Mouse (Mus musculus) cerebellum, postnatal 36 days (tissue): ENCODE measurements around the gene Birc2.

ENCODE experiments used
- DNase-seq, 2 experiments: peaks; one replicate each; pipeline ENCODE4 v3.0.0; 2021 to 2022; ENCODE audit warnings: mixed read lengths in 2 of 2

The Birc2 gene

DNA sequence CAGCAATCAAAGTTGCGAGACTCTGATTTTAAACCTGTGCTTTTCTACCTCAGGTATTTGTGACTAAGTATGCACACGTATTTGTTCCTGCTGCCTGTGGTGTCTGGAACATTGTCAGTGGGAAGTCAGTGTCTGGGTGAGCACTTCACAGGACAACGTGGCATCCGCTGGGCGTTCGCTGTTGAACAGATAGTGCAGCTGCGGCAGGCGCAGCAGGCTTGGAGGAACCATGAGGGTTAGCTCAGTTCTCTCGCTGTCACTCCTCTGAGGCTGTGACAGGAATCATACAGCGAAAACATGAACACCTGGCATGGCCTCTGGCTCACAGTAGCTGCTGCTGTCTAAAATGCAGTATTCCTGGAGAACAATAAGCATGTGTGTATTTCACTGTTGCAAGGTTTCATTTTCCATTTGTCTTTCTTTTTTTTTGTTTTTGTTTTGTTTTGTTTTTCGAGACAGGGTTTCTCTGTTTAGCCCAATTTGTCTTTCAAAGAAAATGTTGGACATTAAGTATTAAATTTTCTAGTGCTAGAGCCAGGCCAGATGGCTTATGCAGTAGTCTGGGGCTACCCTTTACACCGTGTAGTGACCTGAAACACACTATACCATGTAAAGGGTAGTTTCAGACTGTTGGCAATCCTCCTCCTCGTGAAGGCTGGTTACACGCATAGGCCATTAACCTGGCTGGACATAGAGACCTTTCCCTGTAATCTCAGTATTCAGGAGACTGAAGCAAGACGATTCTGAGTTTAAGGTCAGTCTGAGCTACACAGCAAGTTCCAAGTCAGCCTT is 52.8 kb downstream of the Birc2 start:
- no peak for DNase-seq

DNA sequence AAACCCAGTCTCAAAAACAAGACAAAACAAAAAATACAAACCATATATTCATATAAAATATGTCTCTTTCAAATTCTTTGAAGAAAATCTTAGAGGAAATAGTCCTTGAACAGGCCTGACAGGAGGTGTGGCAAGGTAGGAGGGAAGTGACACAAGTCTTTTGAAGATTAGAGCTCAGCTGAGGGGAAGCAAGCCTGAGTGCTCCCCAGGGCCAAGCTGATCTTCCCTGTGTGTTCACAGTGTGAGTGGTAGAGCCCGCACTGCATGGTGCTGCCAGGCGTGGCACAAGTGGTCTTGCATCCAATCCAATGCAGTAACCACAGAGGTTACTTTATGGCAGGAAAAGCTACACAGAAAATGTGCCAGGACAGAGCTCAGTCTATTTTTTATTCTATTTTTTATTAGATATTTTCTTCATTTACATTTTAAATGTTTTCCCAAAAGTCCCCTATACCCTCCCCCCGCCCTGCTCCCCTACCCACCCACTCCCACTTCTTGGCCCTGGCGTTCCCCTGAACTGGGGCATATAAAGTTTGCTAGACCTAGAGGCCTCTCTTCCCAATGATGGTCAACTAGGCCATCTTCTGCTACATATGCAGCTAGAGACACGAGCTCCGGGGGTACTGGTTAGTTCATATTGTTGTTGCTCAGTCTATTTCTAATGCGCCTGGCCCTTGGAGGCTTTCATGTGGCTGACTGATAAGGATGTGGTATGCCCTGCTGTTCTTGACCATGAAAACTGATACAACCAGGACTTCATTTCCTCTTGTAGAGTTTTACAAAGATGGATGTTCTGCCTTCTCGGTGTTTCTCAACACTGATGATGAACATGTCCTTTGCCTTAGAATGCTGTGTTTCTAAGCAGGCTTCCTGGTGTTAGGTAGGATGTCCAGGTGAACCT is 56.4 kb downstream of the Birc2 start:
- no peak for DNase-seq

DNA sequence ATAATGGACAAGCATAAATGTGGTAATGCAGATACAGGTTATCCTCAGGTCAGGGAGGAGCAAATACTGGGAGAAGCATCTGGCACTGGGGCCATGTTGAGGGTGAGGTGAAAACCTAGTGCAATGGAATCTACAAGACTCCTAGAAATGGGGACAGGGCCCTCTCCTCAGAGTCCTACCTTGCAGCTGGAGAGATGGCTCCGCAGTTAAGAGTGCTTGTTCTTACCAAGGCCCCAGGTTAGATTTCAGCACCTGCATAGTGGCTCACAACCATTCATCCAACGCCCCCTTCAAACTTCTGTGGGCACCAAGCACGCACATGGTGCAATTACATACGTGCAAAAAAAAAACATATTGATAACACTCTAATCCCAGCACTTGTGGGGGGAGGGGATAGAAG is 57.1 kb downstream of the Birc2 start:
- DNase-seq, result no peak

DNA sequence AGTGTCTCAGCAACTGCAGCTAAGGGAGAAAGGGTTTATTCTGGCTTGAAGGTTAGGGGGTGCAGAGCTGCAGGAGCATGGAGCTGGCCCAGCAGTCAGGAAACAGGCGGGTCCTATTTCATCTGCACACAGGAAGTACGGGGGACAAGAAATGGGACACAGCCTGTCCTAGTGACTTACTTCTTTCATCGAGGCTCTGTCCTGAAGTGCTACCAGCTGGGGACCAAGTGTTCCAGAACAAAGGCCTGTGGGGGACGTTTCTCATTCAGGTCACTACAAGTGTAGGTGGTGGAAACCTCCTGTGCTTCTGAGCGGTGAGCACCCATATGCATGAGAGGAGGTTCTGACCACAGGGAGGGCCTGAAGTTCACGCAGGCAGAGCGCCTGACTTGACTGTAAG is 58.1 kb downstream of the Birc2 start:
- DNase-seq, result no peak

DNA sequence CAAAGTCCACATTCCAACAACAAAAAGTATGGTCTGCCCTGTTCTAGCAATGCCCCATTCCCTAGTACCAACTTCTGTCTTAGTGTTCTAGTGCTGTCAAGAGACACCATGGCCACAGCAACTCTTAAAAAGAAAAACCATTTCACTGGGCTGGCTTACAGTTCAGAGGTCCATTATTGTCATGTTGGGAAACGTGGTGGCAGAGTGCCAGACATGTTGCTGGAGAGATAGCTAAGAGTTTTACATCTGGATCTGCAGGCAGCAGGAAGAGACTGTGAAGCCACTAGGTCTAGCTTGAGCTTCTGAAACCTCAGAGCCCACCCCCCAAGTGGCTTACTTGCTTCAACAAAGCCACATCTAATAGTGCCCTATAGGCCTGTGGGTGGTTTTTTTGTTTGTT is 59.2 kb downstream of the Birc2 start:
- DNase-seq, result no peak

DNA sequence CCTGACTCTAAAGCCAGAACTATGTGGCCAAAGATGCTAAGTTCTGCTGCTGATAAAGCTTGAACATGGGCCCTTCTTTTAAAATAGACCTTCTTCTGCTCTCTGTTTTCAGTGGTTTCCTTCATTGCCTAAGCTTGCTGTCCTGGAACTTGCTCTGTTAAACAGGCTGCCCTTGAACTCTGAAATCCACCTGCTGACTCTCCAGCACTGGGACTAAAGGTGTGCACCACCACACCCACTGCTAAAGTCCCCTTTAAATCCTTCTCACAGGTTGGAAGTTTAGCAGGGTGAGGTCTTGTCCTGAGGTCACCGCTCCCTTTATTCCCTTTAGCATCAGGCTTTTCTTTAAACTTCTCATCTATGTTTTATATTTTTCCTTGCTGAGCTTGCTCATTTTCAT is 59.9 kb downstream of the Birc2 start:
- DNase-seq, result no peak

DNA sequence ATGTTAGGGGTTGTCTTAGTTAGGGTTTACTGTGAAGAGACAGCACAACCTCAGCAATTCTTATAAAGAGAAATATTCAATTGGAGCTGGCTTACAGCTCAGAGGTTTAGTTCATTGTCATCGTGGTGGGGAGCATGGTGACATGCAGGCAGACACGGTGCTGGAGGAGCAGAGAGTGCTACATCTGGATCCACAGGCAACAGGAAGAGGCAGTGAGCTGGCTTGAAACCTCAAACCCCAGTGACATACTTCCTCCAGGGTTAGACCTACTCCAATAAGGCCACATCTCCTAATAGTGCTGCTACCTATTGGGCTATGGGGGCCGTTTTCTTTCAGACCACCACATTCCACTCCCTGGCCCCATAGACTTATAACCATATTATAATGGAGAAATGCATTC is 60.9 kb downstream of the Birc2 start:
- no peak for DNase-seq

DNA sequence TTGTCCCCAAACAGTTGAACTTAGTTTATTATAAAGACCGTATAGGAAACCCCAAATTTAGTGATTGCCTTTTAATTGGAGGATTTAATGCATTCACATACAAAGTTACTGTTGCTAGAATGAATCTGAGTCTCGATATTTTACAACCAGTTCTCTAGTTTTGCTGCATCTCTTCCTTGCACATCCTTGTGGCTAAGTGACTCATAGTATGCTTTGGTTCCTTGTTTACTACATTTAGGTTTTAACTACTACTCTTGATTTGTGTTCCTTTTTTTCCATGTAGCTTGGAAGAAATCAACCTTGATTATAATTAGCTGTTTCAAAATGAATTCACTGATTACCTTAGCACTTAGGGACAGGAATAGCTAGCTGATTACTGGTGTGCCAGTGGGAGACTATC is 61.9 kb downstream of the Birc2 start:
- DNase-seq, result no peak

DNA sequence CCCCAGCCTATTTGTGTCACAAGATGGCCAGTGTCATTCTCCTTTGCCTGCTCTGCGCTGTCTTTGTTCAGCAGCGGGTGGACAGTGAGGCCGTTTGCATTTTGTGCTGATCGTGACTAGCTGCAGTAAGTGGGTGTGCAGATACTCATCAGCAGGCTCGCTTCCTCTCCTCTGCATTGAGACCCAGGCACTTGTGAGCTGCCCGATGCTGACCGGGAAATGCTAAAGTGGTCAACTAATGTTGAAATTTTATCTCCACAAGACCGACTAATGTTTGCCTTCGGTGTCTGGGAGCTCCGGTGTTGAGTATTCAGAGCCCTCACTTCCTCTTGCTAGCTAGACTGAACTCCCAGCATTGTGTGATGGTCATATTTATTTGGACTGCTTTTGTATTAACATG is 62.3 kb downstream of the Birc2 start:
- no peak for DNase-seq

DNA sequence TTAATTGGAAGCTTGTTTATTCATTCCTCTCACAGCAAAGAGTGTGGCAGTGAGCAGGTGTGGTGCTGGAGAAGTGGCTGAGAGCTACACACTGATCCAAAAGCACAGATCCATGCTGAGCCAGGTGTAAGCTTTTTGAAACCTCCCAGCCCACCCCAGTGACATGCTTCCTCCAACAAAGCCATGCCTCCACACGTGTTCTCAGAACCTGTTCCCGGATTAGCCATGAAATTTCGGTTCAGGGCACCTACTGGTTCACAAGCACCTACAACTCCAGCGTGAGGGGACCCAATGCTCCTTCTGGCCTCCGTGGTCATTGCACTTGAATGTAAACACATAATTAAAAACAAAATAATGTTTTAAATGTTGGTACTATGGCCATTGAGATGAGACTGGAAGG is 63.2 kb downstream of the Birc2 start:
- no peak for DNase-seq

DNA sequence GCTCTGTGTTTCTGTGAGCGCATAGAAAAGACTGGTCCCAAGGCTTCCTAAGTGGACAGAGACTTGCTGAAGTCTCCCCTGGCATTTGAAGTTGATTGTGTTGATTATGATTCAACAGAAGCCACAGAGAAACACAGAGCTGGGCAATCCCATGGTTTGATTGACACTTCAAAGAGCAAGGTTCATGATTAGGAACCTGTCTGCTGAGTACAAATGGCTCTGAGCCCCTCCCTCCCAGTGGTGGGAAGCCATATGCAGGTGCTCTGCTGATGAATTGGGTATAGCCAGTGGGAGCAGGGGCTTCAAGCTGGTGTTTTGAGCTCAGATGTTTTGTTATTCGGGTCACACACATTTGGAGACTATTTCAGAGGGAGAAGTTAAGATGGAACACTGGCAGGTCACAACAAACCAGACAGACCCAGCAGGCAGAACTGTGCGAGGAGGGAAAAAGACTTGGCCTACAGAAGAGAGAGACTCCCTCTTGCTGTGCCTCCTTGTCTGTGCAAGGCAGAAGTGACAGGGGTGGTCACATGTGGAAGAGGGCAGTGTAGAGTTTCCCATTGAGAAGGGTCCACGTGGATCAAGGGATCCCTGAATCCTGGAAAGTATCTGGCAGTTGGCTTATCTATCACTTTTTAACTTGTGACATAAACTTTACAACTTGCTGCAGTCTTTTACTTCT is 64.0 kb downstream of the Birc2 start:
- DNase-seq, result no peak

DNA sequence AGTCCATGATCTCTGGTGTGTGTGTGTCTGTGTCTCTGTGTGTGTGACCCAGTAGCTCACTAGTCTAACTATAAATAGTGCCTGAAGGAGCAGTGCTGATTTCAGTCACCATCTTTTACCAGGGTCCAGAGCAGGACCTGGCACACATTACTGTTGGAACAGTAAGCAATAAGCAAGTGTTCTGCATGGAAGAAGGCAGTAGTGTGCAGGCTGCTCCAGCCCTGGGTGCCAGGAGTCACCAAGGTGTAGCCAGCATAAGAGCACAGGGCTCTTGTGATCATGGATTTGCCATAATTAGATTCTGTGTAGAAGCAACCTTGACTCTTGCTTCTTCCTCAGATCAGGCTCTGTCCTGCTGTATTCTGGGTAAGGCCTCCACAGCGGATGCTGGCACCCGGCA is 64.5 kb downstream of the Birc2 start:
- no peak for DNase-seq

DNA sequence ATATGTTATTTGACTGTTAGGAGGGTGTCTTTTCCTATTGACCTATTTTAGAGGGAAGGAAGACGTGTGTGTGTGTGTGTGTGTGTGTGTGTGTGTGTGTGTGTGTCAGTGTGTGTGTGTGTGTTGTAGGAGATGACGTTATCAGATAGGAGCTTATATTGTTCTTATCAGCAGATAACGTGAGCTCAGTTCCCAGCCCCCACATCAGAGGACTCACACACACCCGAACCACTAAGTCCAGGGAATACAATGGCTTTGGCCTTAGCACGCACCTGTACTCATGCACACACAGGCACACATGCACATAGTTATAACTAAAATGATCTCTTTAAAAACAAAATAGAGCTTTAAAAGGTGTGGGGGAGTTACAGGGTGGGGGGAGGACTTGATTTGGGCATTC is 67.4 kb downstream of the Birc2 start:
- no peak for DNase-seq

DNA sequence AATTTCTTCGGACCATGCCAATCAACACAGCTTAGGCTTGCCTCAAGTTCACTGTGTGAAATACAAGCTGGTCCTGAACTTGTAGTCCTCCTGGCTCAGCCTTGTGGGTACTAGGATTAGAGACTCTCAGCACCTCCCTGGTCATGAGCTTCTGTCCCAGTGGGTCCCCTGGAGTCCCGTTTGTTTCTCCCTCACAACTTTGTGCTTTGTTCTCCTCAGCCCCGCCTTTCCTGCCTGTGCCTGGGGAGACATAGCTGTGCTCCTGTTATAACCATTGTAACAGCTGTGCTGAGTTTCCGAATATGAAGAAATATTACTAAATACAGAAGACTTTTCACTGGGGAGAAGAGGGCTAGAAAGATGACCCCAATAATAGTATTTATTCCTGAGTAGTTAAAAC is 67.8 kb downstream of the Birc2 start:
- DNase-seq, result no peak
